Mouse (Mus musculus) CH12.LX (cell line): ENCODE results near the gene Prkce. TPM values are rescaled to one million over a fixed set of nuclear protein-coding genes. Genes with fewer than 3 reads are reported as not detected.

ENCODE experiments used
- DNase-seq: peaks from one replicate; pipeline ENCODE4 v3.0.0-alpha.2; 2013; ENCODE audit errors: extremely low read depth
- H3K27ac ChIP-seq: 2 replicates; pipeline ENCODE4 v1.5.1; 2012; ENCODE audit warnings: low read depth, mild to moderate bottlenecking, control low read depth, moderate library complexity; ENCODE audit not compliant: insufficient read depth
- H3K27me3 ChIP-seq: replicated peaks from 2 replicates; pipeline ENCODE3; 2012; ENCODE audit warnings: inconsistent platforms
- H3K36me3 ChIP-seq, 2 experiments: replicated peaks in 1 of 2; 2 replicates each; pipeline versions ENCODE3 to v1.6.1; 2012; ENCODE audit warnings: inconsistent platforms in 1 of 2, low read length in 1 of 2, mild to moderate bottlenecking in 1 of 2, mixed read lengths in 1 of 2, moderate library complexity in 1 of 2; ENCODE audit not compliant: control insufficient read depth in 1 of 2, insufficient read depth in 1 of 2
- H3K4me1 ChIP-seq, 2 experiments: 2 replicates each; pipeline ENCODE4 v1.6.1; 2012; ENCODE audit warnings: inconsistent platforms in 1 of 2, moderate library complexity in 1 of 2; ENCODE audit not compliant: insufficient read depth in 2 of 2, control insufficient read depth in 1 of 2
- H3K4me2 ChIP-seq: 2 replicates; pipeline ENCODE4 v1.6.1; 2012; ENCODE audit warnings: low read depth, mild to moderate bottlenecking, control low read depth; ENCODE audit not compliant: poor library complexity, insufficient read depth, severe bottlenecking
- H3K4me3 ChIP-seq, 3 experiments: fragments of 150-350 bp in 1 of 3; sonication (generic) in 1 of 3; replicated peaks in 1 of 3; 2 replicates each; pipeline versions ENCODE3 to v1.5.1; 2011 to 2012; ENCODE audit warnings: low read depth in 2 of 3, low read length in 2 of 3, mild to moderate bottlenecking in 2 of 3, moderate library complexity in 2 of 3, control low read depth in 1 of 3, improper control_type of control experiment in 1 of 3, inconsistent platforms in 1 of 3, mixed read lengths in 1 of 3; ENCODE audit not compliant: poor library complexity in 1 of 3
- H3K79me2 ChIP-seq: replicated peaks from 2 replicates; pipeline ENCODE4 v1.6.1; 2012; ENCODE audit warnings: mild to moderate bottlenecking, moderate library complexity; ENCODE audit not compliant: control insufficient read depth, poor library complexity, insufficient read depth, severe bottlenecking; ENCODE audit errors: extremely low read depth
- H3K9ac ChIP-seq: 2 replicates; pipeline ENCODE4 v1.6.1; 2012; ENCODE audit warnings: low read depth, mild to moderate bottlenecking, control low read depth, moderate library complexity; ENCODE audit not compliant: insufficient read depth
- H3K9me3 ChIP-seq: replicated peaks from 2 replicates; pipeline ENCODE3; 2012; ENCODE audit warnings: low read length, inconsistent platforms, mixed read lengths
- BHLHE40 ChIP-seq: IDR thresholded peaks from 2 replicates; pipeline ENCODE4 v1.6.1; 2011; ENCODE audit warnings: mild to moderate bottlenecking, low read depth, low read length, improper control_type of control experiment
- CHD1 ChIP-seq: IDR thresholded peaks from 2 replicates; pipeline ENCODE4 v1.6.1; 2012; ENCODE audit warnings: low read depth, low read length, improper control_type of control experiment, inconsistent platforms
- E2F4 ChIP-seq: IDR thresholded peaks from 2 replicates; pipeline ENCODE4 v1.6.1; 2011; ENCODE audit warnings: low read depth, low read length, improper control_type of control experiment; ENCODE audit not compliant: insufficient replicate concordance
- ETS1 ChIP-seq: conservative IDR thresholded peaks from 2 replicates; pipeline ENCODE4 v1.6.1; 2012; ENCODE audit warnings: low read depth, mild to moderate bottlenecking, inconsistent platforms, low read length, improper control_type of control experiment, moderate library complexity
- KAT2A ChIP-seq: IDR thresholded peaks from 2 replicates; pipeline ENCODE4 v1.6.1; 2012; ENCODE audit warnings: low read length, improper control_type of control experiment, inconsistent platforms; ENCODE audit not compliant: insufficient replicate concordance
- MAFK ChIP-seq: IDR thresholded peaks from 2 replicates; pipeline ENCODE4 v1.6.1; 2011; ENCODE audit warnings: low read length, improper control_type of control experiment; ENCODE audit not compliant: insufficient replicate concordance
- MAZ ChIP-seq: IDR thresholded peaks from 2 replicates; pipeline ENCODE4 v1.6.1; 2012; ENCODE audit warnings: low read depth, mild to moderate bottlenecking, inconsistent platforms, low read length, improper control_type of control experiment, moderate library complexity
- MEF2A ChIP-seq: IDR thresholded peaks from 2 replicates; pipeline ENCODE4 v1.6.1; 2014; ENCODE audit warnings: low read depth, mild to moderate bottlenecking, inconsistent platforms, low read length, improper control_type of control experiment, borderline replicate concordance
- MYC ChIP-seq: IDR thresholded peaks from 2 replicates; pipeline ENCODE4 v1.6.1; 2011; ENCODE audit warnings: low read depth, mild to moderate bottlenecking, improper control_type of control experiment, low read length
- NRF1 ChIP-seq: IDR thresholded peaks from 2 replicates; pipeline ENCODE4 v1.6.1; 2014; ENCODE audit warnings: low read depth, mild to moderate bottlenecking, inconsistent platforms, low read length, improper control_type of control experiment, moderate library complexity
- PAX5 ChIP-seq: IDR thresholded peaks from 2 replicates; pipeline ENCODE4 v1.6.1; 2012; ENCODE audit warnings: low read length, inconsistent platforms, mixed read lengths
- RAD21 ChIP-seq: IDR thresholded peaks from 2 replicates; pipeline ENCODE4 v1.6.1; 2011; ENCODE audit warnings: low read depth, mild to moderate bottlenecking, low read length, improper control_type of control experiment, moderate library complexity
- RCOR1 ChIP-seq: conservative IDR thresholded peaks from 2 replicates; pipeline ENCODE4 v1.6.1; 2012; ENCODE audit warnings: low read depth, mild to moderate bottlenecking, inconsistent platforms, low read length, improper control_type of control experiment
- TBP ChIP-seq: conservative IDR thresholded peaks from 2 replicates; pipeline ENCODE4 v1.6.1; 2011; ENCODE audit warnings: low read depth, low read length, improper control_type of control experiment
- UBTF ChIP-seq: IDR thresholded peaks from 2 replicates; pipeline ENCODE4 v1.6.1; 2012; ENCODE audit warnings: low read depth, mild to moderate bottlenecking, inconsistent platforms, low read length, improper control_type of control experiment, moderate library complexity
- USF2 ChIP-seq: conservative IDR thresholded peaks from 2 replicates; pipeline ENCODE4 v1.6.1; 2011; ENCODE audit warnings: low read depth, low read length, improper control_type of control experiment
- ZC3H11A ChIP-seq: IDR thresholded peaks from 2 replicates; pipeline ENCODE4 v1.6.1; 2012; ENCODE audit warnings: low read depth, mild to moderate bottlenecking, inconsistent platforms, low read length, improper control_type of control experiment
- ZKSCAN1 ChIP-seq: IDR thresholded peaks from 2 replicates; pipeline ENCODE4 v1.6.1; 2012; ENCODE audit warnings: low read depth, inconsistent platforms, low read length, improper control_type of control experiment, borderline replicate concordance
- ZMIZ1 ChIP-seq: IDR thresholded peaks from 2 replicates; pipeline ENCODE4 v1.6.1; 2012; ENCODE audit warnings: low read depth, mild to moderate bottlenecking, inconsistent platforms, low read length, improper control_type of control experiment
- ZNF384 ChIP-seq: IDR thresholded peaks from 2 replicates; pipeline ENCODE4 v1.6.1; 2012; ENCODE audit warnings: low read depth, low read length, improper control_type of control experiment, inconsistent platforms
- dilution Hi-C: fragments of 300-500 bp; cut with MboI; formaldehyde crosslinking; loops from 2 replicates; pipeline ENCODE4 v1.14.3; 2020; ENCODE audit warnings: low sequenced_read_pairs; ENCODE audit not compliant: extremely low pct_unique_long_range_greater_than_20kb, extremely low pct_ligation_motif_present
- in situ Hi-C: fragments of 300-500 bp; cut with MboI; formaldehyde crosslinking; loops from 3 replicates; pipeline ENCODE4 v1.14.3; 2019; ENCODE audit warnings: low sequenced_read_pairs, low pct_ligation_motif_present, low pct_unique_long_range_greater_than_20kb, mixed read lengths
- polyA plus RNA-seq: library from polyadenylated mRNA; unstranded; fragments of >175 nt; gene quantifications from 2 replicates; pipeline ENCODE4 v1.2.1, GENCODE M21; 2012; ENCODE audit warnings: low read depth; ENCODE audit not compliant: insufficient read length
- total RNA-seq, 2 experiments: library from RNA; depleted of rRNA; stranded (reverse); fragments of 300-350 nt in 1 of 2; fragments of >200 nt in 1 of 2; gene quantifications; 2 replicates each; pipeline ENCODE4 v1.2.3; 2012 to 2014

Prkce gene
- total and polyA plus RNA-seq, 3 experiments, result 4.1 to 13.2 (median 11.4) TPM

DNA sequence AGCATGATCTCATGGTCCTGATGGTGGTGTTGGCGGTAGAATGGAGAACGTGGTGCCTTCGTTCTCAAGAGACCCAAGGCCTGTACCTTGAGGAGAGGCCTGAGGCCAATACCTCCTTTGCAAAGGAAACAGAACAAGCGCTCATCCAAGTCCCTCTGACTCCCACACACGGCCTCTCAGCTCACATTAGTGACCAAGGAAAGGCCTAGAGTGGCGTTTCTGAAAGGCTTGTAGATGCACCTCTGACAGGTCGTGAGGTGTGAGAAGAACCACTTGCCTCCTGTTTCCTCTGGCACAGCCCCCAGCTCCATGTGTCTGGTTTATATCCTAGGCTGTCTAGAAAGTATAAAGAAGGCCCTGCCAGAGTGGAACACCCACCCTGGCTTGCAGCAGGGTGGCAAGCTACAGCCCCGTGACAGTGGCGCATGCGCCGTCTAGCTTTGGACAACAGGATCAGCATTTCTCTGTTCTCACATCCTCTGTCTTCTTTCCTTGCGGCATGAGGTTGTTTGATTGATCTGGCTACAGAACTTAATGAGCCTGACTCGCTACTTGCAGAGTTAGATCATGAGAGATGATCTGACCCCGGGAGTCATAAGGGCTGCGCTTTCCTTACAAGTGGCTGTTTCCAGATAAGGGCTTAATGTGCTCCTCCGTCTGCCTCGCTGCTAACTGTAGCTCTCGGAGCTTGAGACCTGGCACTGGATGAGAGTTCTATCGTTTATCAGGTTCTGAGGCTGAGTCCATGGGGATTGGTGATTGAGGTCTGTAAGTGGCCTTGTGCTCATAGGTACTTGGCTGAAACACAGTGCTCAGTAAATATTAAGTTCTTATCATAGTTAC, 136.0 kb downstream of the Prkce start:
- Histone ChIP-seq H3K9ac (no peak overlapping the region), H3K27me3 (no peaks in the 10 kb centered on the region), H3K9me3 (no peaks in the 10 kb centered on the region), H3K79me2 (no peaks in the 10 kb centered on the region; the same call in 1 of the 2 replicates), H3K4me3 (no peak overlapping the region), H3K36me3 (peaks cover 0 to 42% of the 10 kb centered on the region in 2 experiments), H3K4me1 (peaks cover 3 to 39% of the 10 kb centered on the region in 2 experiments; a peak in 2 of 4 replicates), H3K27ac (no peak overlapping the region), H3K4me2 (no peak overlapping the region)
- no peak for DNase-seq
- TF ChIP-seq CHD1, result no peak
- no peak for TF ChIP-seq KAT2A
- TF ChIP-seq RCOR1, result no peak
- TF ChIP-seq PAX5, result no peak
- no peak for TF ChIP-seq ETS1
- TF ChIP-seq ZC3H11A, result no peak
- no peak for TF ChIP-seq MEF2A
- TF ChIP-seq NRF1, result no peak
- no peak for TF ChIP-seq MAFK
- no peak for TF ChIP-seq ZKSCAN1
- no peak for TF ChIP-seq UBTF
- TF ChIP-seq TBP, result no peak
- TF ChIP-seq BHLHE40, result no peak
- no peak for TF ChIP-seq MAZ
- dilution Hi-C loops (no loop called here), in situ Hi-C loops (no loop called here)

- Histone ChIP-seq H3K79me2 (no peaks in the 10 kb centered on the region; the same call in 1 of the 2 replicates), H3K9me3 (no peaks in the 10 kb centered on the region), H3K27ac (no peak overlapping the region), H3K4me3 (no peak overlapping the region), H3K36me3 (peaks cover 0 to 42% of the 10 kb centered on the region in 2 experiments), H3K4me2 (no peak overlapping the region), H3K4me1 (peaks cover 3 to 30% of the 10 kb centered on the region in 2 experiments; a peak in 2 of 4 replicates), H3K9ac (no peak overlapping the region), H3K27me3 (no peaks in the 10 kb centered on the region)
- DNase-seq, result no peak
- dilution Hi-C loops, result no loop called here
- in situ Hi-C loops, result no loop called here
- no peak for TF ChIP-seq BHLHE40
- no peak for TF ChIP-seq ZMIZ1
- TF ChIP-seq USF2, result no peak
- no peak for TF ChIP-seq ZKSCAN1
- TF ChIP-seq ZNF384, result no peak
- no peak for TF ChIP-seq E2F4
- no peak for TF ChIP-seq RAD21
- no peak for TF ChIP-seq MYC
- TF ChIP-seq PAX5, result no peak
These were observed 137.5 kb downstream of the Prkce start for GRCm38 (mm10) chr17:86304923-86305630.
